ENCODE assay signal across 7 mouse cellular contexts in genomic region chr5:69591640-69592461, GRCm38 (mm10). TPM values are rescaled to one million over a fixed set of nuclear protein-coding genes. Genes with fewer than 3 reads are reported as not detected.
DNase-seq lines count a peak whose midpoint lies in the region; ATAC-seq lines count a peak whose summit lies in the region.

TSS of gene Gnpda2 (minus strand) at chr5:69592340.

- peak; percentile 99 for ATAC-seq in intestine, embryonic 16.5 days
- ATAC-seq in midbrain, embryonic 11.5 days (ENCODE audit: low FRiP score): peak; percentile 97

- peak within 1 kb of the TSS; percentile 77 for H3K4me2 ChIP-seq in intestine, embryonic 16.5 days (ENCODE audit: low read depth, low read length)
- H3K4me2 ChIP-seq in midbrain, embryonic 11.5 days: peak within 1 kb of the TSS; percentile 84

- H3K36me3 ChIP-seq in intestine, embryonic 16.5 days (ENCODE audit: control insufficient read depth, insufficient read depth, low read length): peaks cover 3% of the 10 kb centered on the region; the same call in 1 of the 2 replicates
- H3K36me3 ChIP-seq in midbrain, embryonic 11.5 days (ENCODE audit: control insufficient read depth, insufficient read depth, low read length): no peaks in the 10 kb centered on the region

- H3K27me3 ChIP-seq in intestine, embryonic 16.5 days (replicated peaks; ENCODE audit: control insufficient read depth, insufficient read depth, low read length): no peaks in the 10 kb centered on the region
- no peaks in the 10 kb centered on the region for H3K27me3 ChIP-seq in midbrain, embryonic 11.5 days (ENCODE audit: control insufficient read depth, insufficient read depth, low read length)

- H3K4me3 ChIP-seq in intestine, embryonic 16.5 days (ENCODE audit: low read length): peak within 1 kb of the TSS; percentile 75
- H3K4me3 ChIP-seq in midbrain, embryonic 11.5 days (ENCODE audit: low read depth, low read length): peak within 1 kb of the TSS; percentile 65

- no peaks in the 10 kb centered on the region for H3K9me3 ChIP-seq in intestine, embryonic 16.5 days (ENCODE audit: control insufficient read depth, low read length)
- no peaks in the 10 kb centered on the region for H3K9me3 ChIP-seq in midbrain, embryonic 11.5 days (ENCODE audit: control insufficient read depth, low read length)

- peak; percentile 91 for DNase-seq in adrenal gland, adult 2 months
- peak; percentile 87 for DNase-seq in embryo, embryonic 9.5 days (ENCODE audit: extremely low spot score)
- peak; percentile 67 to 83 for DNase-seq in gastrocnemius, postnatal 4 days (ENCODE audit: low spot score in 2 of 2)
- peak; percentile 87 for DNase-seq in left cerebral cortex, postnatal 36 days (ENCODE audit: low spot score in 2 of 2)
- peak; percentile 98 for DNase-seq in midbrain, embryonic 11.5 days (ENCODE audit: low spot score, missing footprints)
- DNase-seq in skeletal muscle tissue, adult 2 months (ENCODE audit: low read depth, low spot score): peak; percentile 73

- intact Hi-C loops in left cerebral cortex, postnatal 36 days (cut with DNase I): loop anchor here (10.0 kb wide), 1 partner anchor 1503 kb away; the partner anchor contains the start of gene Gabra2

- H3K27ac ChIP-seq in intestine, embryonic 16.5 days (ENCODE audit: low read length): peak within 1 kb of the TSS; percentile 74
- peak within 1 kb of the TSS; percentile 62 for H3K27ac ChIP-seq in midbrain, embryonic 11.5 days (ENCODE audit: low read depth, low read length)

- peaks cover 5% of the 10 kb centered on the region; the same call in 1 of the 2 replicates for H3K4me1 ChIP-seq in intestine, embryonic 16.5 days (ENCODE audit: control insufficient read depth, insufficient read depth, low read length)
- 0 out of 2 replicates have a peak, but pooled peaks cover 3% of the 10 kb centered on the region for H3K4me1 ChIP-seq in midbrain, embryonic 11.5 days (ENCODE audit: control insufficient read depth, insufficient read depth, low read length)

- peak within 1 kb of the TSS; percentile 92 for H3K9ac ChIP-seq in intestine, embryonic 16.5 days (ENCODE audit: low read depth, low read length)
- H3K9ac ChIP-seq in midbrain, embryonic 11.5 days (ENCODE audit: low read length): peak within 1 kb of the TSS; percentile 92

- WGBS in intestine, embryonic 16.5 days: 3% methylated on average over 42 of the region's 42 CpGs
- 4% methylated on average over 42 of the region's 42 CpGs for WGBS in midbrain, embryonic 11.5 days

RNA-seq across cellular contexts. Expression of gene Gnpda2, which starts in this region (rescaled TPM):
- total RNA-seq in adrenal gland, adult 2 months (2021): 10 to 100 TPM; 18.3 to 22.2 TPM
- 6.3 and 11.3 TPM in 2 replicates for polyA plus RNA-seq in adrenal gland, adult 2 months (2012; rRNA removed)
- 10 to 100 TPM; 10.2 to 11.2 TPM for total RNA-seq in gastrocnemius, postnatal 4 days (2021)
- polyA plus RNA-seq in intestine, embryonic 16.5 days (2015; fragmentation: Nextera tagmentation; extraction: Ambion mirVana): 35.7 and 35.8 TPM in 2 replicates
- 10 to 100 TPM; 18.6 to 21.9 TPM for total RNA-seq in left cerebral cortex, postnatal 36 days (2021)
- polyA plus RNA-seq in midbrain, embryonic 11.5 days (2014; fragmentation: Nextera tagmentation; extraction: Ambion mirVana): 27.9 and 29.3 TPM in 2 replicates

Comparison
In these comparisons a context has a peak if more than half of its experiments do, and no peak if none do; other contexts are left out.
1. Peak in every context shown above with its lines: DNase-seq, ATAC-seq, H3K4me3 ChIP-seq and H3K27ac ChIP-seq.